Mouse (Mus musculus) heart, postnatal 36 days (tissue): ENCODE measurements around the gene Phb2. TPM values are rescaled to one million over a fixed set of nuclear protein-coding genes. Genes with fewer than 3 reads are reported as not detected.
A peak's percentile ranks its signal among the peaks of the same experiment; 100 is the strongest.

Experiments used
- DNase-seq, 2 experiments: peaks; one replicate each; pipeline ENCODE4 v3.0.0; 2021 to 2022
- intact Hi-C: fragments of 180-260 bp; cut with DNase I; formaldehyde crosslinking; loops from one replicate; pipeline ENCODE4 v1.15.1; 2025
- total RNA-seq, 2 experiments: library from RNA; stranded (reverse); gene quantifications; 2 replicates each; pipeline ENCODE4 v1.2.3; 2021

The Phb2 gene
- total RNA-seq, 2 experiments from 2014 or later, result 311 to 336 TPM

- intact Hi-C loops, result loop anchor here (10.0 kb wide), 1 partner anchor 287 kb away; the partner anchor contains the start of gene Zfp384
- no peak for DNase-seq
Measured at GRCm38 (mm10) chr6:124717968-124718367, 5.8 kb downstream of the Phb2 start.

GRCm38 (mm10) chr6:124718703-124719102 is 6.6 kb downstream of the Phb2 start:
- intact Hi-C loops, result loop anchor here (10.0 kb wide), 1 partner anchor 286 kb away; the partner anchor contains the start of gene Zfp384
- no peak for DNase-seq

GRCm38 (mm10) chr6:124719354-124719978 is 7.3 kb downstream of the Phb2 start:
- intact Hi-C loops, result loop anchor here (10.0 kb wide), 1 partner anchor 285 kb away; the partner anchor contains the start of gene Zfp384
- no peak for DNase-seq

- intact Hi-C loops, result no loop called here
- no peak for DNase-seq
Measured at GRCm38 (mm10) chr6:124720904-124721303, 8.8 kb downstream of the Phb2 start.

GRCm38 (mm10) chr6:124722876-124723473 is 10.8 kb downstream of the Phb2 start:
- intact Hi-C loops, result no loop called here
- DNase-seq, result no peak

GRCm38 (mm10) chr6:124723541-124723940 is 11.4 kb downstream of the Phb2 start:
- intact Hi-C loops, result no loop called here
- no peak for DNase-seq

GRCm38 (mm10) chr6:124724472-124724871 is 12.3 kb downstream of the Phb2 start:
- intact Hi-C loops, result no loop called here
- DNase-seq, result no peak

- DNase-seq, result no peak
- intact Hi-C loops, result no loop called here
Measured at GRCm38 (mm10) chr6:124728621-124729020, 16.5 kb downstream of the Phb2 start.

- intact Hi-C loops, result no loop called here
- DNase-seq, result peak in 1 of 2 experiments; percentile 41
Measured at GRCm38 (mm10) chr6:124729850-124730705, 17.9 kb downstream of the Phb2 start.

GRCm38 (mm10) chr6:124731038-124731437 is 18.9 kb downstream of the Phb2 start:
- intact Hi-C loops, result no loop called here
- no peak for DNase-seq

GRCm38 (mm10) chr6:124732476-124733370 is 20.6 kb downstream of the Phb2 start:
- intact Hi-C loops, result no loop called here
- peak in 1 of 2 experiments; percentile 60 for DNase-seq

GRCm38 (mm10) chr6:124734417-124734816 is 22.3 kb downstream of the Phb2 start:
- no peak for DNase-seq
- intact Hi-C loops, result no loop called here

GRCm38 (mm10) chr6:124737040-124737439 is 24.9 kb downstream of the Phb2 start:
- intact Hi-C loops, result loop anchor here (2.0 to 5.0 kb wide), 3 partner anchors 35 to 165 kb away; partner anchors contain the start of gene C1rb
- DNase-seq, result no peak

GRCm38 (mm10) chr6:124738511-124739023 is 26.4 kb downstream of the Phb2 start, which contains the start of gene Ptpn6:
TSS of gene Ptpn6 (minus strand) at chr6:124738714.
- intact Hi-C loops, result loop anchor here (5.0 kb wide), 2 partner anchors 36 to 166 kb away; partner anchors contain the start of gene C1rb
- DNase-seq, result no peak

GRCm38 (mm10) chr6:124739231-124739796 is 27.2 kb downstream of the Phb2 start:
- no peak for DNase-seq

GRCm38 (mm10) chr6:124740211-124740887 is 28.2 kb downstream of the Phb2 start:
- DNase-seq, result no peak
- intact Hi-C loops, result loop anchor here (1.0 to 5.0 kb wide), 3 partner anchors 24 to 78 kb away; partner anchors contain the start of genes Emg1, Lpcat3 and Phb2

More at GRCm38 (mm10) chr6:124739231-124739796, 27.2 kb downstream of the Phb2 start:
- intact Hi-C loops, result loop anchor here (5.0 kb wide), 2 partner anchors 37 to 167 kb away; partner anchors contain the start of gene C1rb

GRCm38 (mm10) chr6:124740888-124741761 is 29.0 kb downstream of the Phb2 start, which contains the start of gene Grcc10:
TSS of gene Grcc10 (minus strand) at chr6:124741374.
- intact Hi-C loops, result loop anchor here (1.0 to 5.0 kb wide), 3 partner anchors 25 to 79 kb away; partner anchors contain the start of genes Emg1, Lpcat3 and Phb2

More at GRCm38 (mm10) chr6:124740888-124741761, 29.0 kb downstream of the Phb2 start, which contains the start of gene Grcc10:
- peak; percentile 82 to 92 for DNase-seq
